Mouse (Mus musculus): ENCODE results near the gene Hmga1. TPM values are rescaled to one million over a fixed set of nuclear protein-coding genes. Genes with fewer than 3 reads are reported as not detected.
A peak's percentile ranks its signal among the peaks of the same experiment; 100 is the strongest.

Hmga1 gene
- polyA plus RNA-seq, 1 experiment from 2014 or later, result 134 TPM

GRCm38 (mm10) chr17:27511865-27512618 lies 44.3 kb upstream of the Hmga1 start:
- H3K4me1 ChIP-seq (ENCODE audit: control insufficient read depth, insufficient read depth, low read length), result peaks cover 17% of the 10 kb centered on the region
- peak overlapping the region; percentile 68 for H3K4me2 ChIP-seq (ENCODE audit: low read length)
- ATAC-seq, result peak; percentile 40
- WGBS, result under 1% methylated on average over 60 of the region's 64 CpGs
- H3K9ac ChIP-seq (ENCODE audit: low read depth, low read length), result peak overlapping the region; percentile 89
- no peaks in the 10 kb centered on the region for H3K36me3 ChIP-seq (ENCODE audit: control insufficient read depth, insufficient read depth, low read length)
- peak overlapping the region; percentile 58 for H3K4me3 ChIP-seq (ENCODE audit: low read depth, low read length)
- H3K9me3 ChIP-seq (replicated peaks; ENCODE audit: control insufficient read depth, low read length, poor library complexity, severe bottlenecking), result no peaks in the 10 kb centered on the region
- H3K27me3 ChIP-seq (ENCODE audit: control insufficient read depth, insufficient read depth, low read depth, low read length), result no peaks in the 10 kb centered on the region
- H3K27ac ChIP-seq (ENCODE audit: low read length), result peak overlapping the region; percentile 53

GRCm38 (mm10) chr17:27512619-27513161 lies 43.6 kb upstream of the Hmga1 start:
- under 1% methylated on average over 68 of the region's 78 CpGs for WGBS
- Histone ChIP-seq H3K9me3 (replicated peaks; ENCODE audit: control insufficient read depth, low read length, poor library complexity, severe bottlenecking) (no peaks in the 10 kb centered on the region), H3K4me2 (ENCODE audit: low read length) (peak overlapping the region; percentile 68), H3K4me3 (ENCODE audit: low read depth, low read length) (peak overlapping the region; percentile 58), H3K27me3 (ENCODE audit: control insufficient read depth, insufficient read depth, low read depth, low read length) (no peaks in the 10 kb centered on the region), H3K9ac (ENCODE audit: low read depth, low read length) (peak overlapping the region; percentile 89), H3K36me3 (ENCODE audit: control insufficient read depth, insufficient read depth, low read length) (no peaks in the 10 kb centered on the region), H3K4me1 (ENCODE audit: control insufficient read depth, insufficient read depth, low read length) (peaks cover 17% of the 10 kb centered on the region), H3K27ac (ENCODE audit: low read length) (peak overlapping the region; percentile 53)
- ATAC-seq, result 0 out of 2 replicates have a peak, but pooled peaks have one; percentile 12

GRCm38 (mm10) chr17:27513279-27513915 lies 42.9 kb upstream of the Hmga1 start:
- Histone ChIP-seq H3K4me3 (ENCODE audit: low read depth, low read length) (peak overlapping the region; percentile 58), H3K9me3 (replicated peaks; ENCODE audit: control insufficient read depth, low read length, poor library complexity, severe bottlenecking) (no peaks in the 10 kb centered on the region), H3K27ac (ENCODE audit: low read length) (peak overlapping the region; percentile 53), H3K27me3 (ENCODE audit: control insufficient read depth, insufficient read depth, low read depth, low read length) (no peaks in the 10 kb centered on the region), H3K4me1 (ENCODE audit: control insufficient read depth, insufficient read depth, low read length) (peaks cover 18% of the 10 kb centered on the region), H3K4me2 (ENCODE audit: low read length) (peak overlapping the region; percentile 68), H3K9ac (ENCODE audit: low read depth, low read length) (peak overlapping the region; percentile 89), H3K36me3 (ENCODE audit: control insufficient read depth, insufficient read depth, low read length) (no peaks in the 10 kb centered on the region)
- ATAC-seq, result peak; percentile 14; the same call in 1 of the 2 replicates
- WGBS, result under 1% methylated on average over 35 of the region's 66 CpGs

- no peak overlapping the region for H3K27ac ChIP-seq (ENCODE audit: low read length)
- peak overlapping the region; percentile 89 for H3K9ac ChIP-seq (ENCODE audit: low read depth, low read length)
- peak overlapping the region; percentile 68 for H3K4me2 ChIP-seq (ENCODE audit: low read length)
- no peaks in the 10 kb centered on the region for H3K27me3 ChIP-seq (ENCODE audit: control insufficient read depth, insufficient read depth, low read depth, low read length)
- no peaks in the 10 kb centered on the region for H3K36me3 ChIP-seq (ENCODE audit: control insufficient read depth, insufficient read depth, low read length)
- H3K4me1 ChIP-seq (ENCODE audit: control insufficient read depth, insufficient read depth, low read length), result peaks cover 25% of the 10 kb centered on the region
- no peaks in the 10 kb centered on the region for H3K9me3 ChIP-seq (replicated peaks; ENCODE audit: control insufficient read depth, low read length, poor library complexity, severe bottlenecking)
- peak overlapping the region; percentile 58 for H3K4me3 ChIP-seq (ENCODE audit: low read depth, low read length)
- 30% methylated on average over 25 of the region's 27 CpGs for WGBS
- peak; percentile 25; the same call in 1 of the 2 replicates for ATAC-seq
These were observed 42.2 kb upstream of the Hmga1 start for GRCm38 (mm10) chr17:27513916-27514762.

- Histone ChIP-seq H3K9ac (ENCODE audit: low read depth, low read length) (no peak overlapping the region), H3K27ac (ENCODE audit: low read length) (peak overlapping the region; percentile 51), H3K9me3 (replicated peaks; ENCODE audit: control insufficient read depth, low read length, poor library complexity, severe bottlenecking) (no peaks in the 10 kb centered on the region), H3K36me3 (ENCODE audit: control insufficient read depth, insufficient read depth, low read length) (no peaks in the 10 kb centered on the region), H3K4me2 (ENCODE audit: low read length) (no peak overlapping the region), H3K4me3 (ENCODE audit: low read depth, low read length) (no peak overlapping the region), H3K27me3 (ENCODE audit: control insufficient read depth, insufficient read depth, low read depth, low read length) (peaks cover 9% of the 10 kb centered on the region), H3K4me1 (ENCODE audit: control insufficient read depth, insufficient read depth, low read length) (peaks cover 22% of the 10 kb centered on the region)
- no peak for ATAC-seq
- WGBS, result 8% methylated on average over 9 of the region's 9 CpGs
These were observed 38.0 kb upstream of the Hmga1 start for GRCm38 (mm10) chr17:27518296-27518695.

- Histone ChIP-seq H3K4me3 (ENCODE audit: low read depth, low read length) (no peak overlapping the region), H3K9ac (ENCODE audit: low read depth, low read length) (no peak overlapping the region), H3K4me2 (ENCODE audit: low read length) (no peak overlapping the region), H3K36me3 (ENCODE audit: control insufficient read depth, insufficient read depth, low read length) (no peaks in the 10 kb centered on the region), H3K27ac (ENCODE audit: low read length) (peak overlapping the region; percentile 51), H3K27me3 (ENCODE audit: control insufficient read depth, insufficient read depth, low read depth, low read length) (peaks cover 9% of the 10 kb centered on the region), H3K9me3 (replicated peaks; ENCODE audit: control insufficient read depth, low read length, poor library complexity, severe bottlenecking) (no peaks in the 10 kb centered on the region), H3K4me1 (ENCODE audit: control insufficient read depth, insufficient read depth, low read length) (peaks cover 16% of the 10 kb centered on the region)
- no peak for ATAC-seq
- 18% methylated on average over 15 of the region's 15 CpGs for WGBS
These were observed 37.3 kb upstream of the Hmga1 start for GRCm38 (mm10) chr17:27518700-27519595.

- ATAC-seq, result peak; percentile 18; the same call in 1 of the 2 replicates
These were observed 35.7 kb upstream of the Hmga1 start for GRCm38 (mm10) chr17:27520557-27520956.

GRCm38 (mm10) chr17:27521303-27521702 lies 35.0 kb upstream of the Hmga1 start, which contains the start of gene Grm4:
TSS of gene Grm4 (minus strand) at chr17:27521403.
- peaks cover 9% of the 10 kb centered on the region for H3K27me3 ChIP-seq (ENCODE audit: control insufficient read depth, insufficient read depth, low read depth, low read length)
- H3K4me3 ChIP-seq (ENCODE audit: low read depth, low read length), result no peak within 1 kb of the TSS
- H3K4me1 ChIP-seq (ENCODE audit: control insufficient read depth, insufficient read depth, low read length), result peaks cover 15% of the 10 kb centered on the region
- WGBS, result 76% methylated on average over 5 of the region's 5 CpGs
- H3K27ac ChIP-seq (ENCODE audit: low read length), result no peak within 1 kb of the TSS
- no peaks in the 10 kb centered on the region for H3K36me3 ChIP-seq (ENCODE audit: control insufficient read depth, insufficient read depth, low read length)
- no peaks in the 10 kb centered on the region for H3K9me3 ChIP-seq (replicated peaks; ENCODE audit: control insufficient read depth, low read length, poor library complexity, severe bottlenecking)
- ATAC-seq, result no peak
- no peak within 1 kb of the TSS for H3K9ac ChIP-seq (ENCODE audit: low read depth, low read length)
- H3K4me2 ChIP-seq (ENCODE audit: low read length), result peak within 1 kb of the TSS; percentile 59

More at GRCm38 (mm10) chr17:27520557-27520956, 35.7 kb upstream of the Hmga1 start:
- H3K4me1 ChIP-seq (ENCODE audit: control insufficient read depth, insufficient read depth, low read length), result peaks cover 15% of the 10 kb centered on the region
- H3K36me3 ChIP-seq (ENCODE audit: control insufficient read depth, insufficient read depth, low read length), result no peaks in the 10 kb centered on the region
- no peak overlapping the region for H3K4me3 ChIP-seq (ENCODE audit: low read depth, low read length)
- no peak overlapping the region for H3K9ac ChIP-seq (ENCODE audit: low read depth, low read length)
- peaks cover 9% of the 10 kb centered on the region for H3K27me3 ChIP-seq (ENCODE audit: control insufficient read depth, insufficient read depth, low read depth, low read length)
- peak overlapping the region; percentile 59 for H3K4me2 ChIP-seq (ENCODE audit: low read length)
- no peak overlapping the region for H3K27ac ChIP-seq (ENCODE audit: low read length)
- H3K9me3 ChIP-seq (replicated peaks; ENCODE audit: control insufficient read depth, low read length, poor library complexity, severe bottlenecking), result no peaks in the 10 kb centered on the region
- WGBS, result 2% methylated on average over 27 of the region's 27 CpGs

Data from midbrain, embryonic 16.5 days (tissue).